Mouse (Mus musculus) lung, embryonic 16.5 days (tissue): ENCODE measurements around the gene Nhlh1. TPM values are rescaled to one million over a fixed set of nuclear protein-coding genes. Genes with fewer than 3 reads are reported as not detected.

Source experiments
- ATAC-seq: fragments of 200-750 bp; cut with Nextera tagmentation; 2 replicates; pipeline ENCODE4 v1.8.0; 2017; ENCODE audit warnings: low read depth, mild to moderate bottlenecking, moderate library complexity
- H3K27ac ChIP-seq: fragments of 300-500 bp; sonication (generic); 2 replicates; pipeline ENCODE4 v1.5.1; 2014; ENCODE audit warnings: mild to moderate bottlenecking, control low read depth, low read length
- H3K27me3 ChIP-seq: fragments of 300-500 bp; sonication (generic); 2 replicates; pipeline ENCODE4 v1.6.1; 2014; ENCODE audit warnings: low read depth, low read length, mixed read lengths; ENCODE audit not compliant: control insufficient read depth, insufficient read depth
- H3K36me3 ChIP-seq: fragments of 300-500 bp; sonication (generic); 2 replicates; pipeline ENCODE4 v1.6.1; 2014; ENCODE audit warnings: low read length; ENCODE audit not compliant: control insufficient read depth, insufficient read depth
- H3K4me1 ChIP-seq: fragments of 300-500 bp; sonication (generic); replicated peaks from 2 replicates; pipeline ENCODE4 v1.6.1; 2014; ENCODE audit warnings: low read length, mixed read lengths; ENCODE audit not compliant: control insufficient read depth, insufficient read depth
- H3K4me2 ChIP-seq: fragments of 300-500 bp; sonication (generic); 2 replicates; pipeline ENCODE4 v1.6.1; 2014; ENCODE audit warnings: low read depth, low read length, control low read depth
- H3K4me3 ChIP-seq: fragments of 300-500 bp; sonication (generic); 2 replicates; pipeline ENCODE4 v1.5.1; 2014; ENCODE audit warnings: mild to moderate bottlenecking, low read length, control low read depth
- H3K9ac ChIP-seq: fragments of 300-500 bp; sonication (generic); 2 replicates; pipeline ENCODE4 v1.6.1; 2014; ENCODE audit warnings: low read length, control low read depth
- H3K9me3 ChIP-seq: fragments of 300-500 bp; sonication (generic); 2 replicates; pipeline ENCODE4 v1.6.1; 2016; ENCODE audit warnings: low read length; ENCODE audit not compliant: control insufficient read depth
- WGBS: fragments of 180-500 bp; shearing (Covaris S2); extraction: QIAGEN DNeasy Blood & Tissue Kit; methylation state at CpG from one replicate; pipeline ENCODE4 v1.1.7; 2014; 5-methylcytosine and 5-hydroxymethylcytosine counted together
- polyA plus RNA-seq: library from polyadenylated mRNA; unstranded; fragments of >200 nt; fragmentation: Nextera tagmentation; extraction: Ambion mirVana; gene quantifications from 2 replicates; pipeline ENCODE4 v1.2.1, GENCODE M21; 2015

The Nhlh1 gene
- not detected in 2 replicates for polyA plus RNA-seq

DNA sequence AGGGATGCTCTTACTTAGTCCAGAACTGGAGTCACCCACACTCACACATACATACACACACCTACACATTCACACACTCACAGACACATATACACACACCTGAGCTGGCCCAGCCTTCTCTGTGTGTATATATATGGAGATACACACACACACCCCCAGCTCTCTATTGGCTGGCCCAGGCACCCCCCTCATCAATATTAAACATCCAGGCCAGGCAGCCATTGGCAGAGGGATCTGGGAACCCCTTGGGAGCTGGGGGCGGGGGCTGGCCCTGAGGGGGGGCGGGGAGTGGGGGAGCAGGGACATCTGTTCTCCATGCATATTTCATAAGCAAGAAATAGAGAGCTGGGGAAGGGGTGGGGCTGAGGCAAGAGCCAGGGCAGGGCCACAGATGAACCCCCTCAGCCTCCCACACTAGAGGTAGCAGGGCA, at the start of gene Nhlh1:
Gene Nhlh1 (minus strand): TSS at position 83 of the 431 bp plus-strand sequence.
- Histone ChIP-seq H3K4me1 (peaks cover 10% of the 10 kb centered on the region), H3K4me3 (no peak within 1 kb of the TSS), H3K4me2 (no peak within 1 kb of the TSS), H3K27ac (no peak within 1 kb of the TSS), H3K9me3 (no peaks in the 10 kb centered on the region), H3K27me3 (peaks cover 24% of the 10 kb centered on the region), H3K9ac (no peak within 1 kb of the TSS), H3K36me3 (no peaks in the 10 kb centered on the region)
- WGBS, result 29% methylated on average over 2 of the region's 2 CpGs
- no peak for ATAC-seq

DNA sequence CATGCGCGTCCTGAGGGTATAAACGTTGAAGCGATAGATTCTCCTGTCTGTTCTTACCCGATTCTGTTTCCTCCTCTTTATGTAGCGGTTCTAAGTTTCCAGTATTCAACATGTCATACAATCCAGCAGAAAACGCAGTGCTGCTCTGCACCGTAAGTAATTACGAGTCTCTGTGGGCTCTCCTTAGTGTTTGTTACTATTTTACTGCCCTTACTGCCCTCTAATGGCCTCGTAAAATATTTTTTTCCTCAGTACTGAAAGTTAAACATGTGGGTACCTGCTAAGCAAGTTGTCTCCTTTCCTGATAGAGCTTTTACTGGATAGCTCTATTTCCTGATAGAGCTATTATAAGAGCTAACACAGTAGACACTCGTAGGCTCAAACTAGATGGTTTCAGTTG, 47.7 kb upstream of the Nhlh1 start:
- Histone ChIP-seq H3K4me2 (no peak overlapping the region), H3K36me3 (peaks cover 69% of the 10 kb centered on the region), H3K9me3 (no peaks in the 10 kb centered on the region), H3K27me3 (no peaks in the 10 kb centered on the region), H3K4me3 (no peak overlapping the region), H3K9ac (no peak overlapping the region), H3K27ac (no peak overlapping the region), H3K4me1 (no peaks in the 10 kb centered on the region)
- WGBS, result 79% methylated on average over 11 of the region's 11 CpGs
- no peak for ATAC-seq

DNA sequence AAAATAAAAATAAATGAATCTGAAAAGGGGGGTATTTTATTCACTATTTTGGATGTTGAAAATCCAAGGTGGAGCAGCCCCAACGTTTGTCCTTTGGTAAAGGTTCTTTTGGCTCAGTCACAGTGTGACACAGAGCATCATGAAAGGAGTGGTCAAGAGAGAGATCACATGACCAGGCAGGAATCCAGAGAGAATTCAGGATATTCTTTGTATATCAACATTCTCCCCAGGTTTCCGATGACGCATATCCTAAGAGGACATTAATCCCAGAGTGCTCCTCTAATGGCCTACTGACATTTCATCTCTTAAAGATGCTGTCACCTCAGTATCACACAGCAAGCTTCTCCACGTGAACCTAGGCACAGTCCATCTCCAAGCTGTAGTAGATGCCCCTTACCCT, 46.2 kb upstream of the Nhlh1 start:
- ATAC-seq, result no peak
- Histone ChIP-seq H3K4me1 (no peaks in the 10 kb centered on the region), H3K4me2 (no peak overlapping the region), H3K9me3 (no peaks in the 10 kb centered on the region), H3K27ac (no peak overlapping the region), H3K27me3 (no peaks in the 10 kb centered on the region), H3K4me3 (no peak overlapping the region), H3K36me3 (peaks cover 65% of the 10 kb centered on the region), H3K9ac (no peak overlapping the region)
- 76% methylated on average over 4 of the region's 4 CpGs for WGBS

DNA sequence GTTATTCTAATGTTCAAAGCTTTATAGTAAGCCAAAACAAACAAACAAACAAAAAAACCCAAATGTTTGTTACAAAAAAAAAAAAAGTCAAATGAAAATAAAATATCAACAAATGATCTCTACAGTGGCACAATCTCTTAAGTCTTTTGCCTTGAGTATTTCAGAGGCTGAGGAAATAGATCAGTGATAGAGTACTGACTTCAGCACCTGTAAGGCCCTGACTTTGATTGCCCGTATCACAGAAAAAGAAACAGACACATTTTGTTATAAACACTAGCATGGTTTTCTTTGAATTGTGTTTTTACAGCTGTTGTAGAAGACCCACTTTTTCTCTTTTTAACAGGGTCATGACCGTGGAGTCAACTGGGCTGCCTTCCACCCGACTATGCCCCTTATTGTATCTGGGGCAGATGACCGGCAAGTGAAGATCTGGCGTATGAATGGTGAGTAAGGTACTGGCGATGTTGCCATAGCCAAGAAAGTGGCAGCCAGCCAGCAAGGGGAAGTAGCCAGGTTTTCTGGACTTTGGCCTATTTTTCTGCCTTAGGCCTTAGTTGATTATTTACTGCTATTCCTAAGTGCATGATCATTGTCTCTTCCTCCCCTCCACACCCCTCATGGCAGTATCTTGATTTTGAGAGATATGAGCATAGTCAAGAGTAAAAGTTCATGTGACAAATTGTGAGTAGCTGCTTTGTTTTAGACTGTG, 42.1 kb upstream of the Nhlh1 start:
- no peak overlapping the region for H3K4me3 ChIP-seq
- H3K9ac ChIP-seq, result no peak overlapping the region
- H3K27ac ChIP-seq, result no peak overlapping the region
- H3K36me3 ChIP-seq, result peaks cover 53% of the 10 kb centered on the region
- no peaks in the 10 kb centered on the region for H3K4me1 ChIP-seq
- no peak for ATAC-seq
- H3K27me3 ChIP-seq, result no peaks in the 10 kb centered on the region
- no peak overlapping the region for H3K4me2 ChIP-seq
- no peaks in the 10 kb centered on the region for H3K9me3 ChIP-seq
- 82% methylated on average over 6 of the region's 6 CpGs for WGBS

DNA sequence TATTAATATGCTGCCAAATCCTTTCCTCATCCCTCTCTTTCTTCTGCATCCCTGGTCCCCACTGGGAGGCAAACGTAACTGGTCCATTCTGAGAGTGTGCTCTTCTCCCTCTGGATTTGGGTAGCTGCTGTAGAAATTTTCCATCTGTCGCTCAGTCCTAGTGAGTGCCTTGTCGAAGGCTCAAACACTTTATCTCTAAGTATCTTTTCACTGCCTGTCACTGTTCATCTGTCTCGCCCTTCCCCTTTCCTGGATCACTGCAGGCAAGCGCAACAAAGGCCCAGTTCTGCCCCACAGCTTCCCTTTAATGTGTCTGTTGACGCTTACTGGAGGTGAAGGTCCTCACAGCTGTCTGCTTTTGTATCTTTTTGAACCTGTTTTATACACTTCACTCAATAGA, 37.8 kb upstream of the Nhlh1 start:
- Histone ChIP-seq H3K9me3 (no peaks in the 10 kb centered on the region), H3K27ac (no peak overlapping the region), H3K4me2 (no peak overlapping the region), H3K4me1 (no peaks in the 10 kb centered on the region), H3K36me3 (peaks cover 49% of the 10 kb centered on the region), H3K4me3 (no peak overlapping the region), H3K27me3 (no peaks in the 10 kb centered on the region), H3K9ac (no peak overlapping the region)
- ATAC-seq, result peak; percentile 43; the same call in 1 of the 2 replicates
- WGBS, result 44% methylated on average over 6 of the region's 6 CpGs

DNA sequence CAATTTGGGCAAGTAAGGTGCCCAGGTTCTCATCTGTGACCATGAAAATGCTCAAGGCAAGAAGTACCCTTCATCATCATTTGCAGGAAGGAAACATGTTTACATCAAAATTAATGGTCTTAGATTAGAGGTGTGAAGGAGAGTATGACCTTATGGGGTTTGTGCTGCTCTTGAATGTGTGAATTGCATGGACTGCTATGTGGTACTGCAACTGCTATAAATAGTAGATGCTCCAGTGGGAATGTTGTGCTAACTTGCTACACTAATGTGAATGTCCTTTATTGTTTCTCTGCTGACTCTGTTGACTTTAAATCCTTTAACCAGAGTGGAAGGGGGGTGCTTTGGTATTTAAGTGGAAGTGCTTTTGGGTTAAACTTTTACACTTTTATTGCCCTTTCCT, 36.9 kb upstream of the Nhlh1 start:
- H3K9ac ChIP-seq, result no peak overlapping the region
- H3K4me2 ChIP-seq, result no peak overlapping the region
- ATAC-seq, result no peak

DNA sequence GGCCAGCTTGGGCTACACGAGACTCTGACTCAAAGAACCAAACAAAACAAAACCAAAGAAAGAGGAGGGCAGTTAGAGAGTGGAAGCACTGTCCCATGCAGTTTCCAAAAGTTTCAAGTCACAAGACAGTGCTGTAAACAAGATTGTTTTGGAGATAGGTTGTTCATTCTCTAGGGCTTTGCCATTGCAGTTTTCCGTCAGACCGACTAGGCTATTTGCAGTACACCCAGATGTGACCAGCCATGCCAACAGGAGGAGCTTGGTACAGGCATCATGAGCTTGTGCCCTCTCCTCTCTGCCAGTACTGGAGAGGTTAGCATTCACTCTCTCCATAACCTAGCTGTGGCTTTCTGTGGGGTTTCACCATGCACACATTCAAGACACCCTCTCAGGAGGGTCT, 36.1 kb upstream of the Nhlh1 start:
- Histone ChIP-seq H3K27ac (no peak overlapping the region), H3K4me1 (no peaks in the 10 kb centered on the region), H3K4me3 (no peak overlapping the region), H3K9ac (no peak overlapping the region), H3K27me3 (no peaks in the 10 kb centered on the region), H3K9me3 (no peaks in the 10 kb centered on the region), H3K36me3 (peaks cover 56% of the 10 kb centered on the region), H3K4me2 (no peak overlapping the region)
- ATAC-seq, result no peak
- WGBS, result 51% methylated on average over 3 of the region's 3 CpGs

More for the DNA sequence above, 36.9 kb upstream of the Nhlh1 start:
- no peaks in the 10 kb centered on the region for H3K4me1 ChIP-seq
- H3K4me3 ChIP-seq, result no peak overlapping the region
- H3K27me3 ChIP-seq, result no peaks in the 10 kb centered on the region
- H3K9me3 ChIP-seq, result no peaks in the 10 kb centered on the region
- peaks cover 52% of the 10 kb centered on the region for H3K36me3 ChIP-seq
- H3K27ac ChIP-seq, result no peak overlapping the region

DNA sequence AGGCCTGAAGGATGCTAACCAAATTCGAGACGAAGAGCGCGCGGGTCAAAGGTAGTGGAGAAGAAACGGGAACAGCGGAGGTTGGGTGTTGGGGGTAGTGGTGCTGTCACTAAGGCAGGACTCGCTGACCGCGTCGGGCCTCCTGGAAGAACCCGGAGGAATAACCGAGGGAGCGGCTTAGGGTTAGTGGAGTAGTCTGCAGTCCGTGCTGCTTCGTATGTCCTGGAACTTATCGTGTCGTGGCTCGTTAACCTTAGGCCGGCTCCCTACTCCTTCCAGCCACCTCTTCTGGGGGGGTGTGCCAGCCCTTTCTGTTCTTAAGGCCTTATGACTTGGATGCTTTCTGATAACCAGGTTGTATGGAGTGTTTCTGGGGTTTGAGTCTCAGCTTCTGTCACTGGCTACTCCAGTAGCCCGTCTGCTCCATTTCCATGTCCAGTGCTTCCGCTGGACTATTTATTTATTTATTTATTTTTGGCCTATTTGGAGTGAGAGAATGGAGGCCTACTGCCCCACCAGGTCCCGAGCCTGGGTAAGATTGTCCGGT, 25.6 kb upstream of the Nhlh1 start:
- Histone ChIP-seq H3K36me3 (peaks cover 12% of the 10 kb centered on the region), H3K9ac (peak overlapping the region; percentile 89), H3K27me3 (no peaks in the 10 kb centered on the region), H3K4me3 (peak overlapping the region; percentile 95), H3K27ac (peak overlapping the region; percentile 76), H3K4me1 (peaks cover 19% of the 10 kb centered on the region), H3K9me3 (no peaks in the 10 kb centered on the region), H3K4me2 (peak overlapping the region; percentile 73)
- peak; percentile 74; the same call in 1 of the 2 replicates for ATAC-seq
- WGBS, result under 1% methylated on average over 24 of the region's 24 CpGs

DNA sequence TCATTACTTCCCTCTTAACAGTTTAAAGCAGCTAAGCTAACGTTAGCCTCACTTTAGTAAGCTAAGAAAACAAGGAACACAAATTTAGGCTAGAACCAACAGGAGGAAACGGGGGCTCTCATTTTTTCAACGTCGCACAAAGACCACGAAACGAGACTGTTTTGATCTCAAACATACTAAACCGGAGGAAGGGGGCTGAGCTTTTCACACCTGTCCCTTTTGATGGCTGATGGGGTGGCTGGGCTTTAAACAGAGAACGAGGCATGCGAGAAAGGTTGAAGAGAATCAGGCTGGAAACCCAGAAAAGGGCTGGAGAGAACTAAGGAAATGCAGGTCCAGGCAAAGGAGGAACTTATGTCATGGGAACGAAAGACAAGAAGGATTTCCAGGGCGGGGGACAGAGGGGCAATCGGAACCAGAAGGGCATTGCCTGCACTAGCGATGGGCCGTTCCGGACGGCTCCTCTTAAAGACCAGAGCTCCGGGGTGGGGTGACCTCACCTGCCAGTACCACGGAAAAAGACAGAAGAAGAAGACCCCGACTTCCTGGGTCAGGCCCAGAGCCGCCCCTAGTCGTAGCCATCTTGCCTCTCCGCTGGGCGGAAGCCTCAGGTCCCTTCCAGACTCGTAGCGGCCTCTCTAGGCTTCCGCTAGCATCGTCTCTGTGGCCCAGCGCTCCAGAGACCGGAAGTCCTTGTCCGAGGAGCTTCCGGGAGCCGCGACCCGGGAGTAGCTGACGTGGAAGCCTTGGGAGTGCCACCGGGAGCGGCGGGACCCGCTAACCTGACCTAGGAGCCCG, 24.9 kb upstream of the Nhlh1 start, which contains the start of the genes Copa and Ncstn:
Gene Copa (plus strand): TSS at position 429 of the 798 bp plus-strand sequence.
Gene Ncstn (minus strand): TSS at position 695 of the 798 bp plus-strand sequence.
- peak; percentile 99 for ATAC-seq
- Histone ChIP-seq H3K27me3 (no peaks in the 10 kb centered on the region), H3K4me3 (peak within 1 kb of the TSS; percentile 95), H3K36me3 (peaks cover 12% of the 10 kb centered on the region), H3K9me3 (no peaks in the 10 kb centered on the region), H3K4me1 (peaks cover 19% of the 10 kb centered on the region), H3K4me2 (peak within 1 kb of the TSS; percentile 74), H3K9ac (peak within 1 kb of the TSS; percentile 89), H3K27ac (peak within 1 kb of the TSS; percentile 76)
- WGBS, result under 1% methylated on average over 40 of the region's 40 CpGs
